Mouse (Mus musculus) urinary bladder, postnatal 10 days (tissue): ENCODE measurements around the gene Fzd2.

ENCODE experiments used
- DNase-seq: peaks from one replicate; pipeline ENCODE4 v3.0.0; 2022; ENCODE audit warnings: low spot score

The Fzd2 gene

GRCm38 (mm10) chr11:102623876-102624789, 19.9 kb downstream of the Fzd2 start:
- DNase-seq: no peak

GRCm38 (mm10) chr11:102624888-102625407, 20.8 kb downstream of the Fzd2 start:
- no peak for DNase-seq

- no peak for DNase-seq
Observed at GRCm38 (mm10) chr11:102627171-102627931, 23.2 kb downstream of the Fzd2 start.

- DNase-seq: no peak
Observed at GRCm38 (mm10) chr11:102628529-102628928, 24.3 kb downstream of the Fzd2 start.

GRCm38 (mm10) chr11:102629375-102629774, 25.2 kb downstream of the Fzd2 start:
- no peak for DNase-seq

GRCm38 (mm10) chr11:102630731-102631130, 26.5 kb downstream of the Fzd2 start:
- DNase-seq: no peak

GRCm38 (mm10) chr11:102631203-102631602, 27.0 kb downstream of the Fzd2 start:
- DNase-seq: no peak

GRCm38 (mm10) chr11:102632725-102633124, 28.5 kb downstream of the Fzd2 start:
- no peak for DNase-seq

- no peak for DNase-seq
Observed at GRCm38 (mm10) chr11:102633379-102633778, 29.2 kb downstream of the Fzd2 start.

- DNase-seq: no peak
Observed at GRCm38 (mm10) chr11:102636887-102637286, 32.7 kb downstream of the Fzd2 start.

- no peak for DNase-seq
Observed at GRCm38 (mm10) chr11:102643891-102644382, 39.7 kb downstream of the Fzd2 start.

GRCm38 (mm10) chr11:102646226-102646625, 42.0 kb downstream of the Fzd2 start:
- no peak for DNase-seq

- DNase-seq: no peak
Observed at GRCm38 (mm10) chr11:102647885-102648284, 43.7 kb downstream of the Fzd2 start.

GRCm38 (mm10) chr11:102651381-102651780, 47.2 kb downstream of the Fzd2 start:
- peak; percentile 40 for DNase-seq

- no peak for DNase-seq
Observed at GRCm38 (mm10) chr11:102652844-102653243, 48.6 kb downstream of the Fzd2 start.

GRCm38 (mm10) chr11:102655888-102656287, 51.7 kb downstream of the Fzd2 start:
- DNase-seq: no peak

GRCm38 (mm10) chr11:102656326-102656926, 52.2 kb downstream of the Fzd2 start:
- DNase-seq: no peak

GRCm38 (mm10) chr11:102656931-102657330, 52.7 kb downstream of the Fzd2 start:
- no peak for DNase-seq
